Mouse (Mus musculus) liver, embryonic 13.5 days (tissue): Measurements from ENCODE around the gene Cyp2j7. TPM values are rescaled to one million over a fixed set of nuclear protein-coding genes. Genes with fewer than 3 reads are reported as not detected.

Experiments used
- polyA plus RNA-seq: library from polyadenylated mRNA; unstranded; fragments of >200 nt; fragmentation: Nextera tagmentation; extraction: Ambion mirVana; gene quantifications from 2 replicates; pipeline ENCODE4 v1.2.1, GENCODE M21; 2015

The Cyp2j7 gene
- polyA plus RNA-seq, 1 experiment from 2014 or later: not detected

Other genes with a start within 250 kb of the Cyp2j7 start
- not detected in 2 replicates for gene Cyp2j13, start 159.1 kb downstream of the Cyp2j7 start, polyA plus RNA-seq
- not detected in 2 replicates for gene Cyp2j12, start 95.5 kb downstream of the Cyp2j7 start, polyA plus RNA-seq
- not detected in 2 replicates for gene Cyp2j11, start 112.0 kb upstream of the Cyp2j7 start, polyA plus RNA-seq